Mouse (Mus musculus) layer of hippocampus, adult 2 months (tissue): ENCODE data around the gene Pak7. TPM values are rescaled to one million over a fixed set of nuclear protein-coding genes. Genes with fewer than 3 reads are reported as not detected.
"Not testable (repeated sequence)": the region's sequence is repeated elsewhere in the genome, so short reads cannot be mapped to it uniquely, and the experiment has no call there.

Experiments
- DNase-seq, 2 experiments: peaks; one replicate each; pipeline ENCODE4 v3.0.0; 2022; ENCODE audit warnings: low spot score in 2 of 2
- H3K27ac ChIP-seq: fragments of 200-600 bp; 2 replicates; pipeline ENCODE4 v1.8.1; 2022
- H3K4me3 ChIP-seq: fragments of 200-600 bp; 2 replicates; pipeline ENCODE4 v1.8.1; 2022; ENCODE audit warnings: mild to moderate bottlenecking
- CTCF ChIP-seq: fragments of 200-600 bp; conservative IDR thresholded peaks from 2 replicates; pipeline ENCODE4 v1.8.1; 2022; ENCODE audit warnings: antibody characterized with exemption, mild to moderate bottlenecking, moderate library complexity
- total RNA-seq, 2 experiments: library from RNA; stranded (reverse); gene quantifications; 2 replicates each; pipeline ENCODE4 v1.2.3; 2021

Gene Pak7
- total RNA-seq, 2 experiments from 2014 or later: 24.3 to 24.4 TPM

DNA sequence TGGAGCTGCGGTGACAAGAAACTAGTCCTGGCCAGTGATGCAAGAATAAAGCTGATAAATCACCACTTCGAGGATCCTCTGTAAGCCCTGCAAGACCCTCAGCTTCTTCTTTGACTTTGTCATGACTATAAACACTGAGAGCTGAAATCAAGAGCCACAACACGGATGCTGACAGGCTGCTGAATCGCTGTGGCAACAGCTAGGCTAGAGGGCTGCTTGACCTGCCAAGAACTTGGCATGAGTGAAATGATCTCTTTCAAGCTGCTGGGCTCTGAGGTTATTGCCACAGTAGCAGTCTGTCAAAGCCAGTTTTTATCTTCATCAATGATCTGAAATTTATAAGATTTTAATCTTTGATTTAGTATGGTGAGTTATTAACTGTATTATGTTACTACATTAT, 62.1 kb downstream of the Pak7 start:
- H3K4me3 ChIP-seq: no peak overlapping the region
- H3K27ac ChIP-seq: 0 out of 2 replicates have a peak overlapping the region, but pooled peaks have one; percentile 18
- no peak for TF ChIP-seq CTCF
- no peak for DNase-seq

DNA sequence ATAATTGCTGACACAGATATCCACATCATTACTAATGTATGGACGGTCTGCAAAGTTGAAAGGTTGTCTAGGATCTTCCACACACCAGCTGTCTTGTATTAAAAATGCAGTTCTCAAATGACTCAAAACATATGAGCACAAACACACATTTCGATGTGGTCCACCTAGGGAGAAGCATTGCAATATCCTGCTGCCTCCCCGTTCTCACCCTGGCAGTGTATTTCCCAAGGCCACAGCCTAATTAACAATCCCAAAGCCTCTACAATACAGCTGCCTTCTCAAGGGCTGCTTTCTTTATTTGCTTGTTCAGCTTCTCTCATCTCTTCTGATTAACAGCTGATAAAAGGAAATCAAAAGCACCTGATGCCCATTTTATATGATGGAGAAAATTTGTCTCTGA, 78.5 kb downstream of the Pak7 start:
- Histone ChIP-seq H3K4me3 (no peak overlapping the region), H3K27ac (no peak overlapping the region)
- no peak for TF ChIP-seq CTCF
- no peak for DNase-seq

DNA sequence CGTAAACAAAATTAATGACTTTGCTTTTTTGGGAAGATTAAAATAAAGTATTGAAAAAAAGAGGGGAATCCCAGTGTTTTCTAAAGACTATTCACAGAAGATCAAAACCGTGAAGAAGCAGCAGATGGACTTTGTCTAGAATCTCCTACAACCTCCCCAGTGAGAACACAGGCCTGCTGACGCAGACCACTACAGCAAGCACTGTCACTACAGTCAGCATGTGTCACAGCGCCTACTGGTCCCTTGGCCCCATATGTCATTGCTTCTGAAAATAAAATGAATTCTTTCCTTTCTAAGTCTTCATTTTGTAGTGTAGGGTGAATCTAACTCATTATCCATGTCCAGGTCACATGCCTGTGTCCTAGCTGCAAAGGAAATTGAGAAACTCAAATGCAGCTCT, 79.0 kb downstream of the Pak7 start:
- TF ChIP-seq CTCF: no peak
- Histone ChIP-seq H3K4me3 (no peak overlapping the region), H3K27ac (no peak overlapping the region)
- DNase-seq: no peak

DNA sequence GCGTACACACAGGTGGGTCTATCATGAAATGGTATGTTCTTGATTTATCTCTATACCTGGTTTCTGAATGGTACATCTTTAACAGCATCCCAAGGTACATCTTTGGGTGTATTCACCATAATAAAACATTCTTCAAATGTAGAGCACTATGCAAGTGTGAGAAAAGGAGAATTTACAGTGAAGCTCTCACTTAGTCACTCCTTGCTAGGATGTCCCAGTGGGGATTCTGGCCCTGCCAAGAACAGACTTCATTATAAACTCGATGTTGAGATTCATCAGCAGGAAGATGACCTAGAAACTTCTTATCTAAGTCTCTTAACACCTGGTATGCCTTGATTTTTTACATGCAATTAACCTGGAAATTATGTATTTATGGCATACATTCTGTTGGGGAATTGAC, 85.6 kb downstream of the Pak7 start:
- DNase-seq: no peak
- no peak for TF ChIP-seq CTCF
- H3K4me3 ChIP-seq: no peak overlapping the region
- H3K27ac ChIP-seq: no peak overlapping the region

DNA sequence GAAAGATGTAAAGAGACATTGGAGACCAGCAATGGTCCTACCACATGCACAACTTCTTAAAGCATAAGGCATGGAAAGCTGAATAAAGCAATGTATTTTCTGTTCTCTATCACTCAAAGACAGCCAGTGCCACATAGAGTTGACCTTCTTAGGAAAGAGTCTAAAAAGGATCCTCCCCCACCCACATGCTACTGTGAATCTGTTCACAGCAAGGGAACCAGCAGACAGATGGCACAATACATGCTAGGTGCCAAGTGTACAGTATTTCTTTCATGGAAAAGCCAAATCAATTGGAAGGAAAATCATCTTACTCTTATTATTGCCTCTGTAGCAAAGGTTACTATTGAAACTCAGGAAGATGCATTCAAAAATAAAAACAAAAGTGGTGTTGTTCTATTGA, 86.4 kb downstream of the Pak7 start:
- Histone ChIP-seq H3K27ac (no peak overlapping the region; the same call in 1 of the 2 replicates), H3K4me3 (no peak overlapping the region)
- peak; percentile 57 to 75 for DNase-seq
- no peak for TF ChIP-seq CTCF

DNA sequence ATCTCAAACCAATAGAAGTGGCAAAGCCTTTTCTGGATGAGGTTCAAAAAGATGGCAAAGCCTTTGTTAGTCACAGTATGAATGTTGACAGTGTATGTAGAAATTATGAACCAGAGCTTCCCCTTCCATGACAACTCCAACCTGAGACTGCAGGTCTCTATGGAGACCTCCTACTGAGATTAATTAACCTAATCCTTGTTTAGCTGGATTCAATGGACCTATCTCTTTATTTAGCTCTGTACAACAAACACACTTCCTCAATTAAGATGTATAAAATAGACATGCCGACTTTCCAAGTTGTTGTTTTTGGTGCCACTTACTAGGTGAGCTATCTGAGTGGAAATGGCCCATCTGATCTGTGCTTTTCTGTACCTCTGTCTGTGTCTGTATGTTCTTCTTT, 90.4 kb downstream of the Pak7 start:
- no peak for TF ChIP-seq CTCF
- no peak for DNase-seq
- no peak overlapping the region for H3K4me3 ChIP-seq
- no peak overlapping the region for H3K27ac ChIP-seq

DNA sequence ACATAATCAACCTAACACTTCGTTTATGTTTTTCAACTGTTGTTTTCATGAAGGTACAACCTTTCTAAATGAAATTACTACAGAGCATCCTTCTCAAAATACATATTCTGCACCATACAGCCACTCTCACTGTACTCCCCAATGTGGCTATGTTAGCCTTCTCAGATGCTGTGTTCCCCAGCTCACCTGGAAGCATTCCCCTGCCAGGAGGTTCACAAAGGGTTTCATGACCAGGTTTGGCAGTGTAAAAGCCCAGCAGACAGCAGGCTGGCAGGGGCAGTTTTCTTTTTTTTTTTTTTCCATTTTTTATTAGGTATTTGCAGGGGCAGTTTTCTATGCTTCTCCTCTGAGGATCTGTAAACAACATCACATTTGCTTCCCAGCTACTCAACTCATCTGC, 105.7 kb downstream of the Pak7 start:
- Histone ChIP-seq H3K4me3 (no peak overlapping the region), H3K27ac (no peak overlapping the region)
- DNase-seq: no peak
- no peak for TF ChIP-seq CTCF

DNA sequence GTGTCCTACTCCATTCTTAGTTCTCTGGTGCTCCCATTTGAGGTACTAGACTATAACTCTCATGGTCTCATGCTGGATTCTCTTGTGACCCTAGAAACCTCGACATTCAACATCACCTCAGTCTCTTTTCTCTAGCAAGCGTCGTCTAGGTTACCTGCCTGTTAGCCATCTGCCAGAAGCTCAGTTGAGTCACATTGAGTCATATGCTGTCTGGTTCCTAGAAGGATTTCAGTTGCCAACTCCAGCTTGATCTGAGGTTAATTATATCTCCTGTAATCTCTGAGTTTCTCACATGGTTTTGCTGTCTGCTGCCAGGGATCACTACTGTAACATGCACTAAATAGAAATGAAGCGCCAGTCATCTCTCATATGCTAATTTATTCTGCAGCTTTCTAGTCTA, 145.8 kb downstream of the Pak7 start:
- H3K27ac ChIP-seq, DNase-seq, H3K4me3 ChIP-seq: not testable (repeated sequence)

DNA sequence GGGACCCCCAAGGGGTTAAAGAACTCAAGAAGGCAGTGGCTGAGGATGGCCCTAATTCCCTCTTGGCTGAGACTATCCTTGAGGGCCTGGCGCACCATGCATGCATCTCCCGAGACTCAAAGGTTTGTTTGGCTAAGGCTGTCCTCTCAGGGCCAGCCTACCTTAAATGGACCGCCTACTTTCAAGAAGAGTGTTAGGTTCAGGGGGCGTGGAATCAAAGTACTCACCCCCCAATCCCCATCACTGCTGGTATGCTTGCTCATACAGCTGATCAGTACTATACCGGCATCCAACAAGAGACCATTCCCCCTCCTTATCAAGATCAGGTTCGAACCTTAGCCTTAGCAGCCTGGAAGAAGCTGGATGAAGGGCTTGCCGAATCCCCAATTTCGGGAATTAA, 156.5 kb downstream of the Pak7 start:
- Histone ChIP-seq H3K4me3 (no peak overlapping the region), H3K27ac (no peak overlapping the region)
- no peak for DNase-seq
- no peak for TF ChIP-seq CTCF

DNA sequence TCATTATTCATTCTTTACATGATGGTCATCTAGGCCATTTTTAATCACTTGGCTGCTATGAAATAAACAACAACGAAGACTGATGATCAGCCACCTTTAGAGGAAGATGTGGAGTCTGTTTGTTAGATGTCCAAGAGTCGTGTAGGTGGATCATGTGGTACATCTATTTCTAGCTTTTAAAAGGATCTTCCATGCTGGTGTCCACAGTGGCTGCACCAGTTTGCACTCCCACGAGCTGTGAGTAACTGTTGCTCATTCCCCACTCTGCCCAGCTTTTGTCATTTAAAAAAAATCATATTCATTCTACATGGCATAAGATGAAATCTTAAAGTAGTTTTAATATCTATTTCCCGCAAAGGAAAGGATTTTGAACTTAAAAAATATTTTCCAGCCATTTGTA, 183.7 kb downstream of the Pak7 start:
- Histone ChIP-seq H3K27ac (no peak overlapping the region), H3K4me3 (no peak overlapping the region)
- TF ChIP-seq CTCF: no peak
- no peak for DNase-seq

DNA sequence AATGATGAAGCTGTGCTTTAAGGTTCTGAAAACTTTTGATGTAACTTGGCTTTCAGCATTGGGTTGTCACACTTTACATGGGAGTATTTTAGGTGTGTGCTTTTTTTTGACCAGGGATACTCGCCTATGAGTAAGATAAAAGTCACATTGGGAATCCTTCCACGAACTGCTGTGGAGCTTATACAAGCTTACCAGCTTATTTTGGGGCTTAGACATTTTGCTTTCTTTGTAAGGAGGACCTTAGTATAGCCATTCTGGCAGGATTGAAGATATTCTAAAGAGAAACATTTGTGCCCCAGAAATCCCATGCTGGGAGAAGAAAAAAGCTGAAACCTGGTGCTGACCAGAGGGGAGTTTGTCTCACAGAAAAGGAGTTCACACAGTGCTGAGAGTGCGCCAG, 212.7 kb downstream of the Pak7 start:
- TF ChIP-seq CTCF: no peak
- H3K4me3 ChIP-seq: no peak overlapping the region
- H3K27ac ChIP-seq: no peak overlapping the region
- DNase-seq: no peak

DNA sequence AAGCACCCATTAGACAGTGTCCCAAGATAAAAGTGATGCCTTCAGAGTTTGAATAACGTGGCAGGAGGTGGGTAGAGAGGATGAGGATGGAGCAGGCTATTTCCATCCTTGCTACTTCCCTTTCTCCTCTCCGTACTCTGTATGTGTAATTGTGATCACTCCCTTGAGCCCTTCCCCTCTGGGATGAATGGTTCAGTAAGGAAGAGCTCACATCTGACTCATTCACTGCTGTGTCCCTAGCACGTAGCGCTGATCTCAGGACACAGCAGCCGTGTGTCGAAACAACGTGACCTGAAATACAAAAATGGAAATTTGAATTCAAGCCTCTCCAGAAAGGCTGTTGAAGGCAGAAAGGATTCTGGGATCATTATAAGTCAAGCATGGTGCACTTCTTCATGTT, 237.0 kb downstream of the Pak7 start:
- no peak for TF ChIP-seq CTCF
- no peak overlapping the region for H3K27ac ChIP-seq
- no peak for DNase-seq
- H3K4me3 ChIP-seq: no peak overlapping the region

DNA sequence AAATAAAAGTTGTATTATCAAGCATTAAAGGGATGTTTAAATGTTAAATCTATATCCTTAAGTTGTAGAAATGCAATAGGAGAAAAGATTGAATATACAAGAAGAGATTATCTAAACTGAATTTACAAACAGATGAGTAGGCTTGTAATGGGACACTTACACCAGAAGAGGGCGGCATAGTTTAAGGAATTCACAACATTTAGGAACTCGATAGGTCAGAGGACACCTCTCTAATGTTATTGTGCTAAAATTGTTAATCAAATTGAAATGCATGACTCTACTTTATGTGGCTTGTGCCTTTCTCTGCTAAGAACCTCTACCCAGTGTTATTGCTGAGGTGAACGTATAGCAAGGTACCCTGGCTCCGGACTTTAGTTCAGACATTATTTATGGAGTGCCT, 238.2 kb downstream of the Pak7 start:
- peak; percentile 67 for TF ChIP-seq CTCF
- Histone ChIP-seq H3K4me3 (no peak overlapping the region), H3K27ac (peak overlapping the region; percentile 36; the same call in 1 of the 2 replicates)
- peak; percentile 19 to 44 for DNase-seq

DNA sequence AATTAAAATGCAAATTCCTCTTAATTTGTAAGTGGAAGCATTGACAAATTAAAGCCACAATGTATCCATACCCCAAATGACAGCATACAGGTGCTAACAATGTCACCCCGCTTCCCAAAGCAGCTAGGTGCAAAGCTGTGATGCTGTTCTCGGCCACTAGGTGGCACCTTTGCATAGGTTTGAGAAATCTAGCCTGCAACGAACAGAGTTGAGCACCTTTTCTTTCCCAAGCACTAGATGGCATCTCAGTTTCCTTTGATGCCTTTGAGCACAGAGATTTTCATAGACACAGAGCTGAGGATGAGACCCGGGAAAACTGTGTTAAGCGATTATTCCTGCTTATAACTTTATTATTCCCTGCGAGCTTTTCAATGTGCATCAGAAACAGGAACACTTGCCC, 238.8 kb downstream of the Pak7 start:
- DNase-seq: peak; percentile 76 to 83
- Histone ChIP-seq H3K27ac (peak overlapping the region; percentile 36; the same call in 1 of the 2 replicates), H3K4me3 (no peak overlapping the region)
- peak; percentile 81 for TF ChIP-seq CTCF

DNA sequence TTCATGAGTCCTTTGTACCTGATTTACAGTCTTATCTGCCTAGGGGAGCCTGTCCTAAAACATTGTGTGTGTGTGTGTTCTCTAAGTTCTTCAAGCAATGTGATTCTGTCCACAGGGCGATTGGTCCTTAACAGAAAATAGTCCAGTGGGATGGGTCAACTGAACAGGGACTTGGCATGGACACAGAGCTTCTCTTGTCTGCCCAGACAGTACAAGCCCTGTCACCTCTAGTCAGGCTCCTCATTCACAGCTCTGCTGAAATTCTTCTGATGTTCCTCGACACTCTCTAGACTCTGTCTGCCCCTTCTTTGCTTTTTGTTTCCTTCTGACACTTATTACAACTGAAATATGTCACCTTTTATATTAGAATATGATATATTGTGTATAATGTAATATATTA, 247.0 kb downstream of the Pak7 start:
- DNase-seq: no peak
- Histone ChIP-seq H3K27ac (no peak overlapping the region), H3K4me3 (no peak overlapping the region)
- no peak for TF ChIP-seq CTCF
